Mouse (Mus musculus): ENCODE results near the gene Chek1. TPM values are rescaled to one million over a fixed set of nuclear protein-coding genes. Genes with fewer than 3 reads are reported as not detected.

The Chek1 gene
- polyA plus RNA-seq (2014; fragmentation: Illumina TruSeq; extraction: RNeasy Lipid Tissue Mini Kit (QIAGEN cat#74804); ENCODE audit: low read depth, low replicate concordance) = 2.7 TPM

GRCm38 (mm10) chr9:36727034-36727755 is at the start of gene Chek1:
Gene Chek1 (minus strand): TSS chr9:36727065.

GRCm38 (mm10) chr9:36767203-36768143 is 40.6 kb upstream of the Chek1 start, which contains the start of gene Stt3a:
Gene Stt3a (minus strand): TSS chr9:36767679.

GRCm38 (mm10) chr9:36692920-36693319 is 33.9 kb downstream of the Chek1 start, which contains the start of gene Acrv1:
Gene Acrv1 (plus strand): TSS chr9:36693220.

Other genes starting within 250 kb of the Chek1 start
- gene Gm5615, start 185.1 kb downstream of the Chek1 start, polyA plus RNA-seq (2014; fragmentation: Illumina TruSeq; extraction: RNeasy Lipid Tissue Mini Kit (QIAGEN cat#74804); ENCODE audit: low read depth, low replicate concordance) = not detected
- gene Gm17689, start 144.4 kb downstream of the Chek1 start, polyA plus RNA-seq (2014; fragmentation: Illumina TruSeq; extraction: RNeasy Lipid Tissue Mini Kit (QIAGEN cat#74804); ENCODE audit: low read depth, low replicate concordance) = not detected
- not detected for gene A630095E13Rik, start 83.7 kb downstream of the Chek1 start, polyA plus RNA-seq (2014; fragmentation: Illumina TruSeq; extraction: RNeasy Lipid Tissue Mini Kit (QIAGEN cat#74804); ENCODE audit: low read depth, low replicate concordance)
- 4.0 TPM for gene Acrv1, start 33.8 kb downstream of the Chek1 start, polyA plus RNA-seq (2014; fragmentation: Illumina TruSeq; extraction: RNeasy Lipid Tissue Mini Kit (QIAGEN cat#74804); ENCODE audit: low read depth, low replicate concordance)
- gene Stt3a, start 40.6 kb upstream of the Chek1 start, polyA plus RNA-seq (2014; fragmentation: Illumina TruSeq; extraction: RNeasy Lipid Tissue Mini Kit (QIAGEN cat#74804); ENCODE audit: low read depth, low replicate concordance) = 187 TPM
- gene Ei24, start 70.3 kb upstream of the Chek1 start, polyA plus RNA-seq (2014; fragmentation: Illumina TruSeq; extraction: RNeasy Lipid Tissue Mini Kit (QIAGEN cat#74804); ENCODE audit: low read depth, low replicate concordance) = 78.6 TPM
- gene Fez1, start 94.8 kb upstream of the Chek1 start, polyA plus RNA-seq (2014; fragmentation: Illumina TruSeq; extraction: RNeasy Lipid Tissue Mini Kit (QIAGEN cat#74804); ENCODE audit: low read depth, low replicate concordance) = 6.9 TPM

All from adipose tissue, adult 10 weeks (tissue).